Mouse (Mus musculus): Measurements from ENCODE around the gene Ttll8.

Gene Ttll8

DNA sequence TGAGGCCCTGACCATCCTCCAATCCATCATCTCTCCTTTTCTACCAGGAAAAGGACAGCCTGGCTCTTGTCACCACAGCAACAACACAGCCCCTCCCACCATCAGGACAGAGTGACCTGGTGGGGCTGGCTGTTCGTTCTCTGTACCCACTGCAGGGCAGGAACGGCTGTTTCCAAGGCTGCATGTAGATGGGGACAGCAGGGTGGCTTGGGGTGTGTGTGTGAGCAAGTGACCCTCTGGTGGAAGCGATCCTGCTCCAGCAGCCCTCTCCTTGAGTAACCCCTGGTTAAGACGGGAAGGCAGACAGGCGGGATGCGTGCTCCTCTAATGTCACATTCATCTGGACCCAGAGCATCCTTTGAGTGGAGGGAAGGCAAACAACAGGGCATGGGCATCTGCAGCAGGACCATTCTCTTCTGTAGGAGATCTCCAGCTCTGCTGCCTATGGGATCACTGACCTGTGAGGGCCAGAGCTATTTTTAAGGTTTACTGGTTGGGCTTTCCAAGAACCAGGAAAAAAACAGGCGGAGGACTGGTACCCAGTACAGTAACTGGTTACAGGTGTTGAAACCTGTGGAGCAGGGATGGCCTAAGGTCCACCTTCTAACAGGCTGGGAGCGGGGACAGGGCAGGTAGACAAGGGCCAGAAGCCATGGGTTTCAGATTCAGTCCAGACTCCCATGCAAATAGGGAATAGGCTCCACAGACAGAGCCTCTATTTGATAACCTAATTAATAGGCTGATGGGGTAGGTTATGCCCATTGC is 94.8 kb downstream of the Ttll8 start:
- peak; percentile 60 to 62 for DNase-seq

- no peak for DNase-seq
These were observed 95.5 kb downstream of the Ttll8 start for GRCm38 (mm10) chr15:88858707-88859106.

GRCm38 (mm10) chr15:88858141-88858541 is 96.1 kb downstream of the Ttll8 start:
- DNase-seq: peak; percentile 92 to 96

GRCm38 (mm10) chr15:88857361-88857760 is 96.9 kb downstream of the Ttll8 start:
- DNase-seq: peak in 1 of 2 experiments; percentile 17

- peak in 1 of 2 experiments; percentile 18 for DNase-seq
These were observed 97.6 kb downstream of the Ttll8 start for GRCm38 (mm10) chr15:88856613-88857012.

GRCm38 (mm10) chr15:88855896-88856417 is 98.3 kb downstream of the Ttll8 start:
- DNase-seq: peak in 1 of 2 experiments; percentile 39

DNA sequence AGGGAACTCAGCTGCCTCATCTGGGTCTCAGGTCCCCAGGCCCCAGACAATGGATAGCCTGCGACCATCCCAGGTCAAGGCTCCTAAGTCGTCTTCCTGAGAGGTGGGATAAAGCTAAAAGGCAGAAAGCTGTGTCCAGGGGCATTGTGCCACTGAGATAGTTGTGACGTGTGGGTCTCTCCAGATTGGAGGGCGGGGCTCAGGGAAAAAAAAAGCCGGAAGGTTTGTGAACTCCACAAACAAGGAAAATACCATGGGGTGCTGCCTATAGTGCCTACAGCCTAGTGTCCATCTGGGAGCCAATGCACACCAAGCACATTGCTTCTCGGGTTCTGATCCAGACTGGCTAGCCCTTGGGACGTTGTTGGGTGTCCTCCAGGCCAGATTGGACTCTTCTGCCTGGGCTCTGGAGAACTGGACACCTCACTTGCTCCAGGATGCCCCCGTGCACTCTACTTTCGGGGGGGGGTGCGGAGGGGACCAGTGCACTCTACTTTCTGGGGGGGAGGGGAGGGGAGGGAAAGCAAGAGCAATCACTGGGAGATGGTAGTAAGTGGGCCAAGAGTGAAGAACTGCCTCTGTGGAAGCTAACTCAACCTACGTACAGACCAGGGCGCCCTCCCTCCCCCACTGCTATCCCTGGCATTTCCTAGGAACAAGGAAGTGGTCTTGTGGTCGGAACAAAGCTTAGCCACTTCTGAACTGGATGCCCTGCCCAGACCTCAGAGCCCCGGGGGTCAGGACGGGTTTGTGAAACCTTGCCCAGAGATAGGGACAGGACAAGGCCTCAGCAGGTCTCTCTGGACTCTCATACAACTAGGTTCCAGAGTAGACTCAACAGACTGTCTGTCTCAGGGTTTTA is 99.0 kb downstream of the Ttll8 start:
- peak in 1 of 2 experiments; percentile 60 for DNase-seq

GRCm38 (mm10) chr15:88854119-88854968 is 99.9 kb downstream of the Ttll8 start:
- peak; percentile 68 to 75 for DNase-seq

DNA sequence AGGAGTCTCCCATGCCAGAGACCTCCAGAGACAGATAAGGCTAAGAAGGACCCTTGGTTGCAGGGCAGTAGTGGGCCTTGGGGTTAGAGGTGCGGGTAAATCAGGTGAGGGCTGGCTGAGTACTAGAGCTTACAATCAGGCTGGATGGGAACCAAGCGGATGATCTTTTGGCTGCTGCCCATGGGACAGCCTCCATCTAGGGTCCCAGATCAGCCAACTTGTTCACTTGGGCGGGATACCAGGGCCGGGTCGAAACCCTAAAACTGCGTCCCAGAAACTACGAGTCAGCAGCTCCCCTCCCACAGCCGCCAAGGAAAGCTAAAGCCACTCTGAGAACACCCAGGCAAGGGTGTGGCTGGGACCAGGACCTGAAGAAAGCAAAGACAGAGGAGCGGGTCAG is 101.1 kb downstream of the Ttll8 start:
- DNase-seq: peak in 1 of 2 experiments; percentile 22

GRCm38 (mm10) chr15:88851507-88852149 is 102.6 kb downstream of the Ttll8 start:
- peak; percentile 27 to 38 for DNase-seq

DNA sequence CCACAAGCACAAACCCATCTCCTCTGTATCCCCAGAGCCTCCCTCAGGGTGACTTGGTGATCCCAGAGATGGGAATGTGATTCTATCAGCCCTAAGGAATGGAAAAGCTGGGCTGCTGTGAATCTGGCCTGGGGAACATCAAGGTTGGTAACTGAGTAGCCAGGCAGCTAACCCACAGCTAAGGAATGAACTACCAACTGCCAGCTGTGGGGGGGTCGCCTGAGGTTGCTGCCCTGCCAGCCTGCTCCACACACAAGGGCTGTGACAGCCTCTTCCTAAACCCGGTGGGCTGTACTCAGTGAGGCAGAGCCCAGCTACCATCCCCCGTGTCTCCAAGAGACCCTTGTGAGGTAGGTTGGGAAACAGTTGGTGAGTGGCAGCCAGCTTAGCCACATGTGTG is 103.1 kb downstream of the Ttll8 start:
- DNase-seq: peak; percentile 25 to 31

DNA sequence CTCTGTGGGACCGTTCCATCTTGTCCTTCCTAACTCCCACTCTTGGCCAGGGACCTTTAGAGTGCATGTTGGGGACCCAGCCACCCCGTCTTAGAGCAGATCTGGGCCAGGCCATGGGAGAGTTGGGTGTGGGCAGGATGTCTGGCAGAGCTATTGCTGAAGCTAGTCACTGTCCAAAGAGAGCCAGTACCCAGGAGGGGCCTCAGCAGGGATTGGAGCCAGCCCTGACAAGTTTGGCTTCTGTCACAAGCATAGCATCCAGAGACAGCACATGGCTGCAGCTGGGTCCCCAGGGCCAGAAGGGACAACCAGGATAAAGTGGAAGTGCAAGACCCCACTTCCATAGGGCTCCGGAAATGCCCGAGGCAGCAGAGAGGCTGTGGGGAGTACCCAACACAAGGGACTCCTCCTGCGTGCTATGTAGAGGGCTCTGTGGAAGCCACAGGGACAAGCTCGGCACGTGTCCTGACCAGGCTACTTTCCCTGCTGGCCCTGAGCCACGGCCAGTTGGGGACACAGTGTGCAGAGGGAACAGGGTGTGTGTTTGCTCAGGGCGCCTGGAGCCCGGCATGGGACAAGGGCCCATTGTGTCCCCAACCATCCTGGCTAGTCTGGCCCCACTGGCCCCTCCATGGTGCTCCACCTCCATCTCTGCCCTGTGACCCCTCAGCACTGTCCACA is 103.9 kb downstream of the Ttll8 start:
- peak; percentile 79 to 89 for DNase-seq

DNA sequence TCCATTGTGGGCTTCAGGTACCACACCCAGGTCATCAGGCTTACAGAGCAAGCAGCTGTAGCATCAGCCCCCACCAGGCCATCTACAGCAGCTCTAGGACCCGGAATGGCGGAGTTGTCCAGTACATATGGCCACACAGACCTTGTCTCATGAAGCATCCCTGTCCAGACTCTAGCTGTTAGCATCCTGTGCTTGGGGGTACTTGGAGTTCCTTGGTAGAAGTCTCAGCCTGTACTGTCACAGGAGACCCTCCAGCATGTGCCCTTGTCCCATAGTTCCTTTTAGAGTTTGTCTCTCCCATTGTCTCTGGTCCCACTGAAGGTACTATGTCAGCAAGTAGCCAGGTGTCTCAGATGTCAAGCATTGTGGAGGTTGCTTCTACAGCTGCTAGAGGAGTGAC is 104.6 kb downstream of the Ttll8 start:
- no peak for DNase-seq

- no peak for DNase-seq
These were observed 105.6 kb downstream of the Ttll8 start for GRCm38 (mm10) chr15:88848661-88849060.

DNA sequence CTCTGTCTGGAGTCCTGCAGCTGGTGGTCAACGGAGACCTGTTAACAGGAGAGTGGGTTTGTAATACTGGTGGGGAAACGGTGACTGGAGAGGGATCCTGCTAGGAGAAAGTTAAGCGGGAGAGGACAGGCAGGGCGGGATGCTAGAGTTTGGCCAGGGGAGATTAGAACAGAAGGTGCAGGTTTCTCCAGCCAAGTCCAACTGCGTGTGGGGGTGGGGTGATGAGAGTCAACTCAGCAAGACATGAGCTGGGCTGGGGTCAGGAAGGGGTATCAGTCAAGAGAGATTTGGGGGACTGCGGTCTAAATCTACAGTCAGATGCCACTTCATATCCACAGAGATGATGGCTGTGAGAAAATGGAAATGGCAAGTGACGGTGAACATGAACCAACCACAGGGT is 109.3 kb downstream of the Ttll8 start:
- peak; percentile 82 to 88 for DNase-seq

DNA sequence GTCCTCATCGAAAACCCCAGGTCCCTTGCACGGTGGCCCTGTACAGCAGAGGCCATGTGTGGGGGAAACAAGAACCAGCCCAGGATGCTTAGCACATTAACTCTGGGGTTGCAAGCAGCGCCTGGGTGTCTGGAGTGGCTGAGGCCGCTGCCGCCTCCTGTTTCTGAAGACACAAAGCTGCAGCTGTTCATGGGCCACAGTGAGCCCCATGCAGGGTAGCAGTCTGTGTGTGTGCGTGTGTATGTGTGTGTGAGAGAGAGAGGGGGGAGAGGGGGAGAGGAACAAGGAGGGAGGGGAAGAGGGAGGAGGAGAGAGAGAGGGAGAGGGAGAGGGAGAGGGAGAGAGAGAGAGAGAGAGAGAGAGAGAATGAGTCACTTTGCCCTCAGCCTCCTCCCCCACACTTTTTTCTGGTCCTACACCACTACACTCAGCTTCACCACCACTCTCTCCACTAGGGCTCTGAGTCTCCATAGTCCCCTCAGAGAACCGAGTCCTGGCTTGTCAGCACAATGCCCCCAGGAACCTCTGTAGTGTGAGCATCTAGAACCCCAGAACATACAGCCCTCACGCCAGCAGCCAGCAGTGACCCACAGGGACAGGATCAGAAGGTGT is 110.6 kb downstream of the Ttll8 start:
- DNase-seq: peak; percentile 55 to 68

- DNase-seq: peak in 1 of 2 experiments; percentile 70
These were observed 111.9 kb downstream of the Ttll8 start for GRCm38 (mm10) chr15:88842300-88842673.

DNA sequence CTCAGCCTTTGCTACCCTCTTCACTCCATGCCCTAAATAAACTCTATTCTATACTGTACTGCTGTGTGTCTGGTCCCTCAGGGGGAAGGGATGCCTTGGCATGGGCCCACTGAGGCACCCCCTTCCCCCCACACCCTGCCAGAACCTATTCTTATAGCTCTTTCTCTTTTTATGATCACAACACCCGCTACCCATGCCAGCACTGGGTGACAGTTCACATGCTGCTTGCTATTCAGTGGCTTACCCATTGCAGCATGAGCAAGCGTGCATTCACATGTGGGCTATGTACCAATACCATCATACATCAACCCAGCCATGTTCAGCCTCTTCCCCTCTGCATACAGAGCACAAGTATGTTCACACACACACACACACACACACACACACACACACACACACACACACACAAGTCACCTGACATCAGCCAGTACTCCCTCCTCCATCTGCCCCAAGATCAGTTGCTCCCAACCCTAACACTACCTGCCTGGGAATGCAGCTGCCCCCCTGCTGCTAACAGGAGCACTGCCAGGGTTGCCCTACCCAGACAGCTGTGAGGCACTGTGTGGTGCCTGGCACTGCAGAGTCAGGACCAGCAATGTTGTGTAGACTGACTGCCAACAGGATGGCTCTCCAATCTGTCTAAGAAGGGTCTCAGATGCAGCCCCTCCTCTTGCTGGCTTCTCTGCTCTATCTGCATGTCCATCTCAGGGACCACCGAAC is 112.5 kb downstream of the Ttll8 start:
- DNase-seq: peak; percentile 99

DNA sequence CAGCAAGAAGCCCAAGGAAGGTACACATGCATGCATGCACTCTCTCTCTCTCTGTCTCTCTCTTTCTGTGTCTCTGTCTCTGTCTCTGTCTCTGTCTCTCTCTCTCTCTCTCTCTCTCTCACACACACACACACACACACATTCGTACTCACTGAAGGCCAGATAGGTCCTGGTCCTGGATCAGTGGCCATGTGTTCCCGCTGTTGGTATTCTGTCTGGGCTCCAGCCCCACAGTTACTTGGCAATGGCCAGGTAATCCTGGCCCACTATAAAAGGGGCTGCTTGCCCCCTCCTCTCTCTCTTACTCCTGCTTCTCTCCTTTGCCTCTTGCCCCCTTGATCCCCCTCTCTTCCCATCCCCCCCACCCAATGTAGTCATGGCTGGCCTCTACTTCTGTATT is 113.1 kb downstream of the Ttll8 start:
- peak; percentile 83 to 88 for DNase-seq
